Mouse (Mus musculus) brain, embryonic 14.5 days (tissue): ENCODE results near the gene Tmem179b.
A peak's percentile ranks its signal among the peaks of the same experiment; 100 is the strongest.

Experiments
- CTCF ChIP-seq: fragments of 200-500 bp; IDR thresholded peaks from 2 replicates; pipeline ENCODE4 v1.5.1; 2012; ENCODE audit warnings: inconsistent platforms, mild to moderate bottlenecking, moderate library complexity, borderline replicate concordance; ENCODE audit not compliant: insufficient read depth, insufficient read length; ENCODE audit errors: extremely low read depth
- POLR2A ChIP-seq: fragments of 200-500 bp; IDR thresholded peaks from 2 replicates; pipeline ENCODE4 v1.6.1; 2012; ENCODE audit warnings: mild to moderate bottlenecking, inconsistent platforms, borderline replicate concordance; ENCODE audit not compliant: poor library complexity, insufficient read depth, insufficient read length, severe bottlenecking; ENCODE audit errors: extremely low read depth

- TF ChIP-seq CTCF (no peak), POLR2A (peak; percentile 73)
These were observed 45.5 kb upstream of the Tmem179b start, which contains the start of gene Hnrnpul2 for GRCm38 (mm10) chr19:8819596-8820423.
